Mouse (Mus musculus): ENCODE data around the gene Eya3.
A peak's percentile ranks its signal among the peaks of the same experiment; 100 is the strongest.
"Not testable (repeated sequence)": the region's sequence is repeated elsewhere in the genome, so short reads cannot be mapped to it uniquely, and the experiment has no call there.

The Eya3 gene

GRCm38 (mm10) chr4:132647439-132647838 lies 8.7 kb downstream of the Eya3 start:
- no peak for DNase-seq (ENCODE audit: low read depth, low spot score)

DNA sequence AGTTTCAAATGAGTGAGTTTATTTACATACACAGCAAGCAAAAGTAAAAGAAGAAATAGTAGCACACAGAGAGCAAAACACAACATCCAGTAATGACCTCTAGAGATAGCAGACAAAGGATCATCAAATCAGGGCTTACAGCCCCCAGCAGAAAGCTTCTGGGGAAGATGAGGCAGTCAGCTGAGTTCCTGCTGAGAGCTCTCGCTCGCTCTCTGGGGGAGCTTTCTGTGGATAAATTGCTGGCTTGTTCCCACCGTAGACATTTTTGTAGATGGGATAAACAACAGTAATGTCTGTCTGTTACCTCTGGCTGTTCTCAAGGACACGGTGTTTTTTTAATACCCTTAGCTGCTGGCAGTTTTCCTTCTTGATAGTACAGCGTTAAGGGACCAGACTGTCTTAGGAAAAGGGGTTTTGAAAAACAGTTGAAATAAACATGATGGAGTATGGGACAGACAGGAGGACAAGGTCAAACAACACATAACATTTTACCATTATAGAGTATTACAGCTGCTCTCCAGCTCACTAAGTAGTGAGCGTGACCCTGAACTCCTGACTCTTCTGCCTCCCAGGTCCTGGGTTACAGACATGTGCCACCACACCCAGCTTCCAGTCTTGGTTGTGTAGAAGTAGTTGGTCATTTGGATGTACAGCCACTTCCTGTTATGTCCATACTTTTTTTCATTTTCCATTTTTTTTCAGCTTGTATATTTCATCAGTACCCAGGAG lies 10.6 kb downstream of the Eya3 start:
- no peak for DNase-seq (ENCODE audit: low read depth, low spot score)

GRCm38 (mm10) chr4:132652842-132653241 lies 14.1 kb downstream of the Eya3 start:
- DNase-seq (ENCODE audit: low read depth, low spot score), result no peak

DNA sequence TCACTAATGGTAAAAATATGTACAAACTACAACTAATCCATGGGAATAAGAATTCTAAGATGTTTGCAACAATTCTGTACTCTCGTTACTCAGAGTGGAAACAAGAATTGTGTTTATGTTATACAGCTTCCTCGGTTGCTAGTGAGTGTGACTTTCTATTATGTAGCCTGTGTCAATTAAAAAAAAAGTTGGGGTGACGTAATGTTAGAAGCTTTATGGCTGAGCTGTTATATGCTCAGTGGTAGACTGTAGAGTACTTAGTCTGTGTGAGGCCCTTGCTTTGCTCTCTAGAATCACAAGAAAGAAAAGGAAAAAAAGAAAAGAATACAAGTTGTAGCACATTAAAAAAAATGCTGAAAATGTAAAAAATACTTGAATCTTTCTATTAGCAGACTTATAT lies 15.0 kb downstream of the Eya3 start:
- DNase-seq (ENCODE audit: low read depth, low spot score), result no peak

DNA sequence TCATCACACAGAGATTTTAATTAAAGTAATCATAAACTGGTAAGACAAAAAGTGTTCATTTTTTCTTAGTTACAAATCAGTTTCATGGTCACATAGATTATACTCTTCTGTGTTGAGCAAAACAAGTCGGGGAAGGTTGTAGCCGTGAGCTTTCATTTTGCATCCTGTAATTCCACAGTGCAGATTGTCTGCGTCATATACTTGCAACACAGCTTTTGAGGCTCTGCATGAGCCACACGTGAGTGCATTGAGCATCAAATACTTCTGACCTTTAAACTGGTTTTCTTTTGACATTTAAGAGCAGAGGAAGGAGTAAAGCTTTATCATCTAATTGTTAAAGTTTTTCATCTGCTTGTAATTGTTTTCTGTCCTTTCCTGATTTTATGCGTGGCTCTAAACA lies 16.5 kb downstream of the Eya3 start:
- no peak for DNase-seq (ENCODE audit: low read depth, low spot score)

GRCm38 (mm10) chr4:132659106-132659505 lies 20.3 kb downstream of the Eya3 start:
- no peak for DNase-seq (ENCODE audit: low read depth, low spot score)

- DNase-seq (ENCODE audit: low read depth, low spot score), result no peak
Measured at GRCm38 (mm10) chr4:132672697-132673096, 33.9 kb downstream of the Eya3 start.

DNA sequence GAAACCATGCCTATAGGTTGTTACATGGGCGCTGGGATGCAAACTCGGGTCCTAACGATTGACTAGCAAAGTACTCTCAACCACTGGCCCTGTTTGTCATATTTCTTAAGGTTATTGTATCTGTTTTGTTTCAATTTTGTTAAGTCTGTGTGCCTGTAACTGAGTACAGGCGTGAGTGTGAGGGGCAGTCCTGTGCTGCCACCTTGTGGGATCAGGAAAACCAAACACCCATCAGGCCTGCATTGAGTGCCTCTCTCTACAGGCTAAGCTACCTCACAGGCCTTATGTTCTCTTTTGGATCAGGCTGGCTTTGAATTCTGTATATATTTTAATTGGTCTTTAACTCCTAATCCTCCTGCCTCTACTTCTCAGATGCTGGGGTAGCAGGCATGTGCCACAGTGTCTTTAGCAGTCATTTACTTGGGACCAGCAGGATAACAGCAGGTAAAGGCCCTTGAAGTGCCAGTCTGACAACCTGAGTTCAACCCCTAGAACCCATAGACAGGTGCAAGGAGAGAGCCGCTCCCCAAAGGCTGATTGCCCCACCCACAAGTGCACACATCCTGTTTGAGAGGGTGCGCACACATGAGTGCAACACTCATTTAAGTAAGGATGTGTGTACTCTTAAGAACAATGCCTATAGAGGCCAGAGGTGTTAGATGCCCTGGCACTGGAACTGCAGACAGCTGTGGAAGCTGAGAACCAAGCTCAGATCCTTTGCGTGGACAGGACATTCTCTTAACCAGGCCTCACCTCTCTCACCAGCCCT lies 38.2 kb downstream of the Eya3 start:
- DNase-seq (ENCODE audit: low read depth, low spot score), result no peak

DNA sequence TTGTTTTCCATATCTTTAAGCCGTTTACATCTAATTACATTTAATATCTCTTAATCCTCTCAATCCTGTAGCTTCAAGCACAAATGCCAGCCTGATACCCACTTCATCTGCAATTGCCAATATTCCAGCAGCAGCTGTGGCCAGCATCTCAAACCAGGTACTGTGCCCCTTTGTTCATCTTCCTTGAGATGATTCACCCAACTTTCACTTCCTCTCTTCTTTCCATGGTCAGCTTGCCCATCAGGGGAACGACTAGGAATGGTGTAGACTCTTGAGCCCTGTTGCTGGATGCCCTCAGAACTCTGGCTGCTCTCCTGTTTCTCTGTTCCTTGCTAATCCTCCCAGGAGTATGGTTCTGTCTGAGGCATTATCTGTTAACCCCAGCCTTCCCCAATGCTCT lies 50.8 kb downstream of the Eya3 start:
- DNase-seq (ENCODE audit: low read depth, low spot score), result no peak

GRCm38 (mm10) chr4:132693366-132693765 lies 54.6 kb downstream of the Eya3 start:
- DNase-seq (ENCODE audit: low read depth, low spot score), result no peak

DNA sequence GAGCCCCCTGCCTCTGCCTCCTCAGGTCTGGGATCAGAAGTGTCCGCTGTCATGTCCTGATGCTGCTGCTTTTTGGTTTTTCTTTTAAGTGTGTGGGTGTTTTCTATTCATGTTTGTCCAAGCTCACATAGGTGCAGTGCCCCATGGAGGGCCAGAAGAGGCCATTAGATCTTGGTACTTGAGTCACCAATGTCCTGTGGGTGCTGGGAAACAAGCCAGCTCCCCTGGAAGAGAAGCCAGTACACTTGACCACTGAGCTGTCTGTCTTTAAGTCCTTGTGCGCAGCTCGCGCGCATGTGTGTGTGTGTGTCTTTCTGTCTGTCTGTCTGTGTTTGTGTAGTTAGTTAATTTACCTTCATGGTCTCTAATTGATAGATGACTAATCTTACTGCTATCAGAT lies 63.3 kb downstream of the Eya3 start:
- DNase-seq (ENCODE audit: low read depth, low spot score), result no peak

DNA sequence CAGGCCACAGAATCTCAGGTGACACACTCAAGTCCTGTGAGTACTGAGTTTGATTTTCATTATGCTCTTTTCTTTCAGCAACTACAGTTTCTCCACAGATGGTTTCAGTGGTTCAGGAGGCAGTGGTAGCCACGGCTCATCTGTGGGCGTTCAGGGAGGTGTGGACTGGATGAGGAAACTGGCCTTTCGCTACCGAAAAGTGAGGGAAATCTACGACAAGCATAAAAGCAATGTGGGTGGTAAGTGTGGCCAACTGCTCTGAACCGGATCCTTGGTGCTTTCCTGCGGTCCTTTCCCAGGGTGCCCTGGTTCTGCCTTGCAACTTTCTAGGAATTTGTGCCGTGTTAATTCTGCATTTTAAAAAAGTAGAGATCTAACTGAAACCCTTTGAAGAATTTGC lies 68.1 kb downstream of the Eya3 start:
- no peak for DNase-seq (ENCODE audit: low read depth, low spot score)

DNA sequence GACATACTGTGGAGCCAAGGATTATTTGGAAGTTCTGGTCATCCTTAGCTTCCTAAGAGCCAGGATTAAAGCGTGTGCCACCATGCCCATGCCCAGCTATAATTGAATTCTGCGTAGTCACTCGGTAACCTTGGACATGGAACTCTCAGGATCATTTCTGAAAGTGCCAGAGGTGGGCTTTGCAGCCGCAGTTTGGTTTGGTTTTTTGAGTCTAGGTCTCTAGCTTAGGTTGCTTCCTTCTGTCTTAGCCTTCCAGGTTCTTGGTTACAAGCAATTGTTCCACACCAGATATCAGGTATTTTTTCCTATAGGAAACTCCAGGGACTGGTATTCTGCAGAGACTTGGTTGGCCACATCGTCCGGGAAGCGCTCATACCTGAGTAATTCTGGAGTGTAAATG lies 74.4 kb downstream of the Eya3 start:
- no peak for DNase-seq (ENCODE audit: low read depth, low spot score)

DNA sequence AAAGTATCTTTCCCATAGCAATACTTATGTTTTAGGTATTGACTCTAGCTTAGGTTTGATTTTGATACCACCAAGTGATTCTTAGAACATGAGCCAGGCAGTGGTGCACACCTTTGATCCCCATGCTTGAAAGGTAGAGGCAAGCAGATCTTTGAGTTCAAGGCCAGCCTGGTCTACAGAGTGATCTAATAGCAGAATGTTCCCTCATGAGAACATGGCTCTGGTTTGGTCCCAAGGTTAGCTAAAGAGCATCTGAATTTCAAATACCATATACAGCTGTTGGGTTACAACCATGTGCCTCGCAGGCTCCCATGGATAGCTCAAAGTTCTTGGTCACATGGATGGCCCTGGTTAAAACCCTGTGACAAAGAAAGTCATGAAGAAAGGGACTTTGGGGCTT lies 79.5 kb downstream of the Eya3 start:
- no peak for DNase-seq (ENCODE audit: low read depth, low spot score)

- DNase-seq (ENCODE audit: low read depth, low spot score), result no peak
Measured at GRCm38 (mm10) chr4:132728233-132728632, 89.4 kb downstream of the Eya3 start.

DNA sequence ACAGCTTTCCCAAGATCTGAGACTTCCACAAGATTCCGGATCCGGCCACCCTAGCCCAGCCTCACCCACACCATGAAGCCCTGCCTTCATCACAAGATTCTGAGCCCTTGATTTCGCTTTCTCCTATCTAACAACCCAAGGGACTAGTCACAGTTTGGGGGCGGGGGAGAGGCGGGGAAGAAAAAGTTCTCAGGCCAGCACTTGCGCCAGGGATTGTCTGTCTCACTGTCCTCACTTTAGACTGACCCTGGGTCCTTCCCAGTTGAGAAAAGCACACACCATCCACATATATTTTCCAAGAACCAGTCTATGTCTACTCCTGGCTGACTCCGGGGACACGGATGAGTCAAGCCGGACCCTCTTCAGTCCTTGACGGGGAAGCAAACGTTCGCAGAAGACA lies 92.8 kb downstream of the Eya3 start:
- DNase-seq (ENCODE audit: low read depth, low spot score), result no peak

- peak; percentile 28 for DNase-seq (ENCODE audit: low read depth, low spot score)
Measured at GRCm38 (mm10) chr4:132732148-132732684, 93.4 kb downstream of the Eya3 start, which contains the start of gene Xkr8. TSS of gene Xkr8 (minus strand) at chr4:132732546.

GRCm38 (mm10) chr4:132733071-132733770 lies 94.4 kb downstream of the Eya3 start:
- DNase-seq (ENCODE audit: low read depth, low spot score), result no peak

GRCm38 (mm10) chr4:132734766-132735165 lies 96.0 kb downstream of the Eya3 start:
- no peak for DNase-seq (ENCODE audit: low read depth, low spot score)

- DNase-seq (ENCODE audit: low read depth, low spot score), result no peak
Measured at GRCm38 (mm10) chr4:132735389-132735788, 96.6 kb downstream of the Eya3 start.

DNA sequence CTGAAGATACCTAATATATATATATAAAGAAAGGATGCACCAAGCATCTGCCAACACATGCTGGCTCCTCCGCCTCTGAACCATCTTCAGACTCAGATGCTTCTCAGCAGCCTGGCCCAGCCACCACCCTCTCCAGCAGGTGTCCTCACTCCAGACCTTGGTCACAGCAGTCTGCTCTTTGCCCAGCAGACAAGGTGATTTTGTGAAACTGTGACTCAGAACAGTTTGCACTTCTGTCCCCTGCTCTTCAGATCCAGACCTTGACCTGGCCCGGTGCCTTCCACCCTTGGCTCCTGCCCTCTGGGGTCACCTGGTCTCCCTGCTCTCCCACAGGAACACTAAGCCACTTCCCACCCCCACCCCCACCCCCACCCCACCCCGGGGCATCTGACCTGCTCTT lies 97.1 kb downstream of the Eya3 start:
- no peak for DNase-seq (ENCODE audit: low read depth, low spot score)

DNA sequence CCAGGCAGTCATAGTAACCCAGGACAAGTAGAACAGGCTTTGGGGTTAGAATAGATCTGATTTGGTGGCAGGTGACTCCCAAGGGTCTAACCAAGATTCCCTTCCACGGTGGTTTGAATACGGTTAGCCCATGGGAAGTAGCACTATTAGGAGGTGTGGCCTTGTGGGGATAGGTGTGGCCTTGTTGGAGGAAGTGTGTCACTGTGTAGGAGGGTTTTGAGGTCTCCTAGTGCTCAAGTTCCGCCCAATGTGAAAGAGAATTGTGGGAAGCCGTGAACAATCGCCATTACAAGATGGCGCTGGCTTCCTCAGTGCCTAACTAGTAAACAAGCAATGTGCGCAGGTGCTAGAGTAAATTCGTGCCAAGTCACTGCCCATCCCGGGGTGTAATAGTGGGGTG lies 98.4 kb downstream of the Eya3 start:
- DNase-seq (ENCODE audit: low read depth, low spot score), result not testable (repeated sequence)
